In the genomic region with DNA sequence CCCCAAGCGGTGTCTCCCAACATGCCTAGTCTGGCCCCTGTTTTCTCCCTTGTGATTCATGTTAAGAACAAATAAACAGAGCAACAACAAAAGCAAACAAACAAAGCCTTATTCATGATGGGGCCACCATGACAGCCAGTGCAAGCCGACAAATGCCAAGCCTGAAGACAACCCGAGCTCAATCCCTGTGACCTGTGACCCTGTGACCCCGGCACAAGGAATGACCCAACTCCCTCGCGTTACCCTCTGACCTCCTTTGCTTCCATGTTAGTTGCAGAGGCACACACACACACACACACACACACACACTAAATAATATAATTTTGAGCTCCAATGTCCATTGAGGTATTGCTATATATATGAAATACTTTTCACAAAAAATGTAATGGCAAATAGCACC, we compare ENCODE assay signal across 16 mouse cellular contexts. TPM values are rescaled to one million over a fixed set of nuclear protein-coding genes. Genes with fewer than 3 reads are reported as not detected.
DNase-seq lines count a peak whose midpoint lies in the region; ATAC-seq lines count a peak whose summit lies in the region.
"Had no signal": no experiment of that assay in that cellular context is flagged by ENCODE, and none has a peak within 500 bp of the region (broad histone marks: within the 10 kb centered on the region; RNA-seq: fewer than 3 reads in every experiment).

No protein-coding gene starts in this region.

- peaks cover 38% of the 10 kb centered on the region for H3K4me1 ChIP-seq in forebrain, embryonic 10.5 days
- H3K4me1 ChIP-seq in forebrain, embryonic 14.5 days (ENCODE audit: control insufficient read depth, insufficient read depth, low read length) = peaks cover 20% of the 10 kb centered on the region
- H3K4me1 ChIP-seq in megakaryocyte, embryonic 14.5 days = peaks cover 79% of the 10 kb centered on the region
- H3K4me1 ChIP-seq in midbrain, embryonic 14.5 days (ENCODE audit: control insufficient read depth, insufficient read depth, low read length) = peaks cover 28% of the 10 kb centered on the region

- H3K36me3 ChIP-seq in forebrain, embryonic 10.5 days (replicated peaks) = no peaks in the 10 kb centered on the region
- no peaks in the 10 kb centered on the region for H3K36me3 ChIP-seq in forebrain, embryonic 14.5 days (ENCODE audit: control insufficient read depth, insufficient read depth, low read length)
- peaks cover 2% of the 10 kb centered on the region for H3K36me3 ChIP-seq in megakaryocyte, embryonic 14.5 days (replicated peaks; ENCODE audit: low read length)
- H3K36me3 ChIP-seq in midbrain, embryonic 14.5 days (ENCODE audit: control insufficient read depth, insufficient read depth, low read length) = no peaks in the 10 kb centered on the region
- H3K36me3 ChIP-seq: G1E; heart, embryonic 10.5 days; limb, embryonic 13.5 days had no signal

- ATAC-seq in forebrain, embryonic 14.5 days = no peak
- ATAC-seq in megakaryocyte, adult 5-6 weeks (ENCODE audit: poor library complexity, severe bottlenecking) = no peak
- no peak for ATAC-seq in midbrain, embryonic 14.5 days (ENCODE audit: low FRiP score, low TSS enrichment)
- ATAC-seq: CD4-positive, CD25-positive, alpha-beta regulatory T cell, adult 4 months; intestine, embryonic 16.5 days had no signal

- 0 out of 2 replicates have a peak overlapping the region, but pooled peaks have one; percentile 86 for H3K27ac ChIP-seq in forebrain, embryonic 10.5 days
- no peak overlapping the region for H3K27ac ChIP-seq in forebrain, embryonic 14.5 days (ENCODE audit: low read depth, low read length)
- H3K27ac ChIP-seq in midbrain, embryonic 14.5 days (replicated peaks; ENCODE audit: low read depth, low read length) = peak overlapping the region; percentile 84; the same call in 1 of the 2 replicates

- no peaks in the 10 kb centered on the region for H3K27me3 ChIP-seq in forebrain, embryonic 10.5 days (ENCODE audit: poor library complexity, severe bottlenecking)
- no peaks in the 10 kb centered on the region for H3K27me3 ChIP-seq in forebrain, embryonic 14.5 days (replicated peaks; ENCODE audit: control insufficient read depth, insufficient read depth, low read length)
- no peaks in the 10 kb centered on the region for H3K27me3 ChIP-seq in megakaryocyte, embryonic 14.5 days (replicated peaks)
- no peaks in the 10 kb centered on the region for H3K27me3 ChIP-seq in midbrain, embryonic 14.5 days (ENCODE audit: control insufficient read depth, insufficient read depth, low read length)
- H3K27me3 ChIP-seq: limb, embryonic 13.5 days had no signal

- no peak for DNase-seq in forebrain, embryonic 10.5 days (ENCODE audit: extremely low spot score, low spot score)
- DNase-seq in forebrain, embryonic 14.5 days (ENCODE audit: low spot score) = no peak
- no peak for DNase-seq in midbrain, embryonic 14.5 days
- DNase-seq in retina, postnatal 1 day = peak; percentile 40
- DNase-seq in cerebellum, postnatal 36 days = no peak
- no peak for DNase-seq in urinary bladder, adult 18-20 months (ENCODE audit: low spot score in 2 of 2)
- DNase-seq: cerebellum, adult 8-10 months; lung, postnatal 10 days had no signal

- H3K4me2 ChIP-seq in forebrain, embryonic 14.5 days (ENCODE audit: low read length) = no peak overlapping the region
- no peak overlapping the region; the same call in 1 of the 2 replicates for H3K4me2 ChIP-seq in midbrain, embryonic 14.5 days (ENCODE audit: low read length)

- H3K9me3 ChIP-seq in forebrain, embryonic 10.5 days = no peaks in the 10 kb centered on the region
- H3K9me3 ChIP-seq in forebrain, embryonic 14.5 days (replicated peaks; ENCODE audit: control insufficient read depth, low read length) = no peaks in the 10 kb centered on the region
- H3K9me3 ChIP-seq in megakaryocyte, embryonic 14.5 days = no peaks in the 10 kb centered on the region
- H3K9me3 ChIP-seq in midbrain, embryonic 14.5 days (ENCODE audit: control insufficient read depth, low read length) = no peaks in the 10 kb centered on the region
- H3K9me3 ChIP-seq: G1E; heart, embryonic 10.5 days; limb, embryonic 13.5 days had no signal

- H3K9ac ChIP-seq in forebrain, embryonic 14.5 days (ENCODE audit: low read length) = no peak overlapping the region
- no peak overlapping the region for H3K9ac ChIP-seq in midbrain, embryonic 14.5 days (replicated peaks; ENCODE audit: low read length)

- 43% methylated on average over 6 of the region's 6 CpGs for WGBS in forebrain, embryonic 10.5 days
- 57% methylated on average over 6 of the region's 6 CpGs for WGBS in forebrain, embryonic 14.5 days
- 28% methylated on average over 6 of the region's 6 CpGs for WGBS in midbrain, embryonic 14.5 days

- no peak overlapping the region for H3K4me3 ChIP-seq in forebrain, embryonic 10.5 days
- H3K4me3 ChIP-seq in forebrain, embryonic 14.5 days (ENCODE audit: low read depth, low read length) = no peak overlapping the region
- H3K4me3 ChIP-seq in megakaryocyte, embryonic 14.5 days (replicated peaks) = peak overlapping the region; percentile 24
- no peak overlapping the region for H3K4me3 ChIP-seq in midbrain, embryonic 14.5 days (replicated peaks; ENCODE audit: low read depth, low read length)
- H3K4me3 ChIP-seq: erythroblast, embryonic 14.5 days; heart, embryonic 10.5 days; limb, embryonic 13.5 days had no signal

RNA-seq across cellular contexts. Expression of a gene that starts 24.9 kb away (rescaled TPM):
- 179 and 183 TPM in 2 replicates for polyA plus RNA-seq in forebrain, embryonic 10.5 days (2016; fragmentation: Nextera tagmentation; extraction: Ambion mirVana)
- 137 and 143 TPM in 2 replicates for polyA plus RNA-seq in forebrain, embryonic 14.5 days (2014; fragmentation: Nextera tagmentation; extraction: Ambion mirVana)
- 1.00 and 9.9 TPM in 2 replicates for polyA plus RNA-seq in megakaryocyte, embryonic 14.5 days (2012; ENCODE audit: insufficient read depth, low replicate concordance)
- 91.4 and 94.3 TPM in 2 replicates for total RNA-seq in megakaryocyte, adult 5-6 weeks (2015)
- total RNA-seq in megakaryocyte, adult 5-6 weeks (2017) = 230 and 242 TPM in 2 replicates
- 113 and 148 TPM in 2 replicates for polyA plus RNA-seq in midbrain, embryonic 14.5 days (2014; fragmentation: Nextera tagmentation; extraction: Ambion mirVana)

Comparison
In these comparisons a context has a peak if more than half of its experiments do, and no peak if none do; other contexts are left out.
1. RNA of a gene that starts 24.9 kb away (polyA plus RNA-seq): 179 to 183 TPM in forebrain, embryonic 10.5 days, 113 to 148 TPM in midbrain, embryonic 14.5 days and 137 to 143 TPM in forebrain, embryonic 14.5 days; 1.00 to 9.9 TPM in megakaryocyte, embryonic 14.5 days; every median in the first group is over 10 times any median in the second.